Mouse (Mus musculus): ENCODE data around the gene Col5a1. TPM values are rescaled to one million over a fixed set of nuclear protein-coding genes. Genes with fewer than 3 reads are reported as not detected.

The Col5a1 gene
- polyA plus RNA-seq, 1 experiment, result 12.3 TPM

DNA sequence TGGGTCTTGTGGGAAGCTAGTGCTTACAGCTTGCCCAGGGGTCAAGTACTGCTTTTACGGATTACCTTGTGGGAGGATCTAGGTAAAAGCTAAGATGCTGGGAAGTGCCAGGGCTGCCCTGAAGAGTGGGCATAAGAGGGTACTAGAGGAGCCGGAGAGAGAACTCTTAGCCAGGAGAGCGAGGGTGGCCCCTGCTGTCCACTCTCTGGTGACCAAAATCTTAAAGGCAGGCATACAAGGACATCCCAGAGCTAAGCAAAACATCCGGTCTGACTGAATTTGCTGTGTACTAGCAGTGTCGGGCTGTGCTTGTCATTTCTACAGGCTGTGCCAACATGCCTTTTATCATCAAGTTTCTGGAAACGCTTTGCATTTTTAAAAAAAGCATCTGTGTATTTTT lies 44.9 kb downstream of the Col5a1 start:
- H3K4me3 ChIP-seq (ENCODE audit: low read depth, low read length), result no peak overlapping the region
- 69% methylated on average over 6 of the region's 6 CpGs for WGBS
- no peak overlapping the region for H3K27ac ChIP-seq (ENCODE audit: insufficient read depth, low read depth, low read length)
- no peaks in the 10 kb centered on the region for H3K27me3 ChIP-seq (ENCODE audit: control insufficient read depth, insufficient read depth, low read length)
- no peaks in the 10 kb centered on the region; the same call in 1 of the 2 replicates for H3K4me1 ChIP-seq (ENCODE audit: control insufficient read depth, insufficient read depth, insufficient read length, low read length)
- TF ChIP-seq CTCF (IDR thresholded peaks at IDR 0.05; ENCODE audit: extremely low read depth, insufficient read length, insufficient replicate concordance, low read depth, low read length), result no peak
- TF ChIP-seq POLR2A (IDR thresholded peaks at IDR 0.05; ENCODE audit: low read depth, low read length), result no peak
- H3K36me3 ChIP-seq (ENCODE audit: control insufficient read depth, insufficient read depth, low read length), result no peaks in the 10 kb centered on the region

DNA sequence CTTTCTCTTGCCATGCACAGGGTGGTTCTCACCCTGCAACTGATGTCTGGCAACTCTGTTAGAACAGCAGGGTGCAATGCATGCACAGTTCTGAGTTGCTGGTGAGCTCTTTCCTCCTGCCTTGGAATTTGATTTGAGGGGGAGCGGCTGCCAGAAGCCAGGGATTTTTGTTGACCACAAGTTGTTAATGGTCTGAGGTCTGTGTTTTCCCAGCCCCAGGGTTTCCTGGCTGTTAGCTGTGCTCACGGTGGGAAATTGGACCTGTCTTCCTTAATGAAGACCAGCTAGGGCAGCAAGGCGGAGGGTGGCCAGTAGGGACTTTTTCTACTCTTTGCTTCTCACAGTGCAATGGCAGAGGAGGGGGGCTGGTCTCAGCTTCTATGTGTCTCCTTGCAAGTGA lies 45.7 kb downstream of the Col5a1 start:
- 52% methylated on average over 3 of the region's 3 CpGs for WGBS
- no peak for TF ChIP-seq POLR2A (IDR thresholded peaks at IDR 0.05; ENCODE audit: low read depth, low read length)
- no peak for TF ChIP-seq CTCF (IDR thresholded peaks at IDR 0.05; ENCODE audit: extremely low read depth, insufficient read length, insufficient replicate concordance, low read depth, low read length)
- H3K4me3 ChIP-seq (ENCODE audit: low read depth, low read length), result no peak overlapping the region
- H3K4me1 ChIP-seq (ENCODE audit: control insufficient read depth, insufficient read depth, insufficient read length, low read length), result peaks cover 4% of the 10 kb centered on the region
- no peak overlapping the region for H3K27ac ChIP-seq (ENCODE audit: insufficient read depth, low read depth, low read length)
- no peaks in the 10 kb centered on the region for H3K36me3 ChIP-seq (ENCODE audit: control insufficient read depth, insufficient read depth, low read length)
- no peaks in the 10 kb centered on the region for H3K27me3 ChIP-seq (ENCODE audit: control insufficient read depth, insufficient read depth, low read length)

DNA sequence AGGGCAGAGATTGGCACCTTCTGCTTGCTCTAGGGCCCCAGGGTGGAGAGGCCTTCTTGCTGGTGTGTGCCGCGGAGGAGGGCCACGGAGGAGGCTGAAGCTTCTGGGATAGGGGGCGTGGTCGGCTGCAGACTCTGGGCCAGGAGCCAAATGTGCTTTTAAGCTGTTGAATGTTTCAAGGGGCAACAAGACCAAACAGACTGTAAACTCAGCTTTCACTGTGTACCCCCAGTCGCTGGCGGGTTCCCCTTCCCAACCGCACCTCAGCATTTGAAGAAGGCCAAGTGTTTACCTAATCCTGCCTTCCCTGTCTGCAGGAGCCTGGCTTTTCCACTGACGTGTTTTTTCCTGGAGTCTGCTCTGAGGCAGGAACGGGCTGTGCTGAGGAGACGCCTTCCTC lies 48.0 kb downstream of the Col5a1 start:
- Histone ChIP-seq H3K36me3 (ENCODE audit: control insufficient read depth, insufficient read depth, low read length) (no peaks in the 10 kb centered on the region), H3K27me3 (ENCODE audit: control insufficient read depth, insufficient read depth, low read length) (no peaks in the 10 kb centered on the region), H3K27ac (ENCODE audit: insufficient read depth, low read depth, low read length) (no peak overlapping the region), H3K4me3 (ENCODE audit: low read depth, low read length) (no peak overlapping the region), H3K4me1 (ENCODE audit: control insufficient read depth, insufficient read depth, insufficient read length, low read length) (peaks cover 5% of the 10 kb centered on the region)
- 12% methylated on average over 11 of the region's 11 CpGs for WGBS
- TF ChIP-seq CTCF (IDR thresholded peaks at IDR 0.05; ENCODE audit: extremely low read depth, insufficient read length, insufficient replicate concordance, low read depth, low read length) (no peak), POLR2A (IDR thresholded peaks at IDR 0.05; ENCODE audit: low read depth, low read length) (no peak)

DNA sequence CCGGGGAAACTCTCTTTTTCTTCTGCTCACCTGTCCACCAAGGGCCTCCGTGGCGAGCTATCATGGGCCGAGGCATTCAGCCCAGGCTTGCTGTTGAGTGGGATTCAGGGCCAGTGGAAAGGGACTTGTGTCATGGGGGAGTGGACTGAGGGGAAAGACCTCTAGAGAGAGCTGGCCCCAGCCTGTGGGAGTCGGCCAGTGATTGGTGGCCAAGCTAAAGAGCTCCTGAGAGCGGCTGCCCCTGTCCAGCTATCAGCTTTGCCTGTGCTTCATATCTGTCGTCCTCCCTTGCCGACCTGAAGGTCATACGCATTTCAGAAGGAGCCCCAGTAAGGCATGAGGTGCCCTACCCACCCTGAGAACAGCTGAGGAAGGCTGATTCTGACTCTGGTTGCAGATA lies 48.6 kb downstream of the Col5a1 start:
- Histone ChIP-seq H3K36me3 (ENCODE audit: control insufficient read depth, insufficient read depth, low read length) (no peaks in the 10 kb centered on the region), H3K27me3 (ENCODE audit: control insufficient read depth, insufficient read depth, low read length) (no peaks in the 10 kb centered on the region), H3K27ac (ENCODE audit: insufficient read depth, low read depth, low read length) (peak overlapping the region; percentile 68), H3K4me1 (ENCODE audit: control insufficient read depth, insufficient read depth, insufficient read length, low read length) (peaks cover 5% of the 10 kb centered on the region), H3K4me3 (ENCODE audit: low read depth, low read length) (no peak overlapping the region)
- TF ChIP-seq POLR2A (IDR thresholded peaks at IDR 0.05; ENCODE audit: low read depth, low read length), result no peak
- TF ChIP-seq CTCF (IDR thresholded peaks at IDR 0.05; ENCODE audit: extremely low read depth, insufficient read length, insufficient replicate concordance, low read depth, low read length), result no peak
- 65% methylated on average over 9 of the region's 9 CpGs for WGBS

DNA sequence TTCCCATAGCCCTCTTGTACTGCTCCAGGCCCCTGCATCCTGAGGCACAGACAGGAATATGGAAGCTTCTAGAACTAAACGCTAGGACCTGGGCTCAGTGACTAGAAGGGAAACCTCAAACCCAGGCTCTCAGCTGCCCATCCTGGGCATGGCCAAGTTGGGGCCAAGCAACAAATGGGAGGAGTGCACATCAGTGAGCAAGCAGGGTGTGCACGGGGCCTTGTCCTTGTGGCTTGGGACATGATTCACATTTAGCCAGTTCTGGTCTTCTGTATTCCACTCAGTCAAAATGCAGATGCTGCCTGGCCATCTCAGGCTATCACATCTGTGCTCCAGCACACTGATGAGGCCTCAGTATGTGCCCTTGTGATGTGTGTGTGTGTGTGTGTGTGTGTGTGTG lies 49.2 kb downstream of the Col5a1 start:
- WGBS, result 84% methylated on average over 2 of the region's 2 CpGs
- Histone ChIP-seq H3K27ac (ENCODE audit: insufficient read depth, low read depth, low read length) (peak overlapping the region; percentile 68), H3K27me3 (ENCODE audit: control insufficient read depth, insufficient read depth, low read length) (no peaks in the 10 kb centered on the region), H3K36me3 (ENCODE audit: control insufficient read depth, insufficient read depth, low read length) (no peaks in the 10 kb centered on the region), H3K4me1 (ENCODE audit: control insufficient read depth, insufficient read depth, insufficient read length, low read length) (peaks cover 5% of the 10 kb centered on the region), H3K4me3 (ENCODE audit: low read depth, low read length) (no peak overlapping the region)
- TF ChIP-seq CTCF (IDR thresholded peaks at IDR 0.05; ENCODE audit: extremely low read depth, insufficient read length, insufficient replicate concordance, low read depth, low read length) (no peak), POLR2A (IDR thresholded peaks at IDR 0.05; ENCODE audit: low read depth, low read length) (no peak)

DNA sequence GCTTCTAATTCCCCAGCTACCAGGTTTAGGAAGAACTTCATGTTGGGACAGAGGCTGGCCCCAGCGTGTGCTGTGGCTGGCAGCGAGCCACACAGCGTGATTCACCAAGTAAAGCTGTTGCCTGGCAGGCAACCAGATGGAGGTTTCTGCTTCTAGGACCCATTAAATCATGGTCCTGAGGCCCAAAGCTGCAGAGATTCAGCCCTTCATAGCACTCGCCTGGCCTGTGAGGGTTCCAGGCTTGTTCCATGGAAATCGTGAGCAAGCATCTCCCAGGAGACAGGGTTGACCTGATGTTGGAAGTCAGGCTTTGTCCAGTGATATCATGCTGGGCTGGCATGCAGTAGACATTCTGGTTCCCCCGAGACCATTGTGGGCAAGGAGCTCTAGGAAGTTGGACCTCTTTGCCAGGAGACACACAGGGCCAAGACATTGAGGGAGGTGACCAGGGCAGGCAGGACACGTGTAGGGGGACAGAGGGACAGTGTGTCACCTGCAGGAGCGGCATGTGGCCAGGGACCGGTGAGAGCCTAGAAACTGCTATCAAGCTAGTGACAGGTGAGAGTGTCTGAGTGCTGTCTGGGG lies 50.5 kb downstream of the Col5a1 start:
- WGBS, result 40% methylated on average over 9 of the region's 9 CpGs

DNA sequence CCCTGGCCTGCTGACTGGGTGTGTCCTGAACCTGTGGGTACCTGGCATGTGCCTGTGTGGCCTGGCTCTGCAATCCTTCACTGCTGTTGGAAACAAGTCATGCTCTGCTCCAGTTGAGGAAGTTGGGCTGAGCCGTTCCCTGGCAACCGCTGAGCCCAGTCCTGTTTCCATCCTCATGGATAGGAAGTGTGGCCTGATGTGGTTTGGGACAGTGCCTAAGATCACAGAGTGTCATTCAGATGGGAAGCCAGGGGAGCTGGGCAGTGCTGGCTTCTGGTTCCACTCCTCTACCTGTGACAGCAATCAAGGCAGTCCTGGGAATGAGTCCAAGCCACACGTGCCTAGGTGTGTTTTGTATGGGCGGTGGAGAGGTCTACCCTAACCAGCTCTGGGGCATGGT lies 53.2 kb downstream of the Col5a1 start:
- Histone ChIP-seq H3K27ac (ENCODE audit: insufficient read depth, low read depth, low read length) (no peak overlapping the region), H3K36me3 (ENCODE audit: control insufficient read depth, insufficient read depth, low read length) (no peaks in the 10 kb centered on the region), H3K4me3 (ENCODE audit: low read depth, low read length) (no peak overlapping the region), H3K4me1 (ENCODE audit: control insufficient read depth, insufficient read depth, insufficient read length, low read length) (peaks cover 5% of the 10 kb centered on the region), H3K27me3 (ENCODE audit: control insufficient read depth, insufficient read depth, low read length) (no peaks in the 10 kb centered on the region)
- no peak for TF ChIP-seq POLR2A (IDR thresholded peaks at IDR 0.05; ENCODE audit: low read depth, low read length)
- no peak for TF ChIP-seq CTCF (IDR thresholded peaks at IDR 0.05; ENCODE audit: extremely low read depth, insufficient read length, insufficient replicate concordance, low read depth, low read length)
- WGBS, result 44% methylated on average over 4 of the region's 4 CpGs

More for the DNA sequence above, 50.5 kb downstream of the Col5a1 start:
- H3K27ac ChIP-seq (ENCODE audit: insufficient read depth, low read depth, low read length), result peak overlapping the region; percentile 60
- TF ChIP-seq CTCF (IDR thresholded peaks at IDR 0.05; ENCODE audit: extremely low read depth, insufficient read length, insufficient replicate concordance, low read depth, low read length) (no peak), POLR2A (IDR thresholded peaks at IDR 0.05; ENCODE audit: low read depth, low read length) (no peak)
- no peaks in the 10 kb centered on the region for H3K36me3 ChIP-seq (ENCODE audit: control insufficient read depth, insufficient read depth, low read length)
- H3K27me3 ChIP-seq (ENCODE audit: control insufficient read depth, insufficient read depth, low read length), result no peaks in the 10 kb centered on the region
- peaks cover 5% of the 10 kb centered on the region for H3K4me1 ChIP-seq (ENCODE audit: control insufficient read depth, insufficient read depth, insufficient read length, low read length)
- no peak overlapping the region for H3K4me3 ChIP-seq (ENCODE audit: low read depth, low read length)

Data from small intestine, adult 2 months (tissue).